Mouse (Mus musculus): ENCODE measurements at regions not wholly inside any gene's neighbourhood (a gene's known extent, or its start where the extent isn't known, plus 50 kb on each side); places are given as distances from the start of the nearest gene placed in this dataset.

DNA sequence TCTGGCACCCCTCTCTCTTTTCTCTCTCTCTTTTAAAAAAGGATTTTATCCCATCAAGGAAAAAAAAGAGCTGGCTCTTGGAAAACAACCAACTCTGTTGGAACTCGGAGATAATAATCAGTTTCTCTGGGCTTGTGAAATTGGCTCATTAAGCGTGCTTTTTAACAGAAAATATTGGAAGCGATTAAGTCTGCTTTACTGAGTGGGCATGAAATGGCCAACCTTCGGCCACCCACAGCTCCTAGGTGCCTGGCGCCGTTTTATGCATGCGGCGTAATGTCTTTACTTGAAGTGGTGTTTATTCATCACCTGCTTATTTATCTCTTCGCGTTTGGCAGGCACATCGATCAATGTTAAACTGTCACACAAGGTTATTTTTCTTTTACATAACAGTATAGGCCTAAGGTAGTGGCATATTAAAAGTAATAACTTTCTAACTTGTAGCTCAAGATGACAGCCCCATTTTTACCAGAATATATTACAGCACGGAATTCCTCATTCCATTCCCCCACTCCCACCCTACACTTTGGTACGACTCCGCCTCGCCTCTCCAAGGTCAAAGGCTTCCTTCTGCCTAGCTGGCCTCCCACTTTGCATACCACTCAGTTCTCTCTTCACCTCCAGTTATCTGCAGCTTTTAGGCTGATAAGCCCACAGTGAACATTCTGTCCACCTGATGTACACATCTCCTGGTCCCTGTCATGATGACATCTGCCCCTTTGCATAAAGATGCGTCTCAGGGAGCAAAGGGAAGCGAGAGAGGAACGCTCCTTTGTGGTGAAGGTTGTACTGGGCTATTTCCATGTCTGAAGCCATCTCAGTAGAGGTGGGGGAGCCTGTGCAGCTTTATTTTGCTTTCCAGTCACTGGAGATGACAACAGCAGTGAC is 368.5 kb upstream of the Vrk2 start:
- TF ChIP-seq POU5F1 (IDR thresholded peaks at IDR 0.05; ENCODE audit: borderline replicate concordance, low read length): no peak
- TF ChIP-seq NANOG (IDR thresholded peaks at IDR 0.05; ENCODE audit: borderline replicate concordance, low read length): no peak
- TF ChIP-seq CTCF (conservative IDR thresholded peaks at IDR 0.05; ENCODE audit: low read length): no peak
- no peaks in the 10 kb centered on the region for H3K36me3 ChIP-seq (ENCODE audit: insufficient read depth, low read length)
- H3K4me1 ChIP-seq (replicated peaks; ENCODE audit: low read depth, low read length): peaks cover 14% of the 10 kb centered on the region
- H3K4me3 ChIP-seq (replicated peaks; ENCODE audit: low read length): no peak overlapping the region
- H3K9me3 ChIP-seq (ENCODE audit: low read length): no peaks in the 10 kb centered on the region
- no peaks in the 10 kb centered on the region for H3K27me3 ChIP-seq (ENCODE audit: insufficient read depth, low read length)

DNA sequence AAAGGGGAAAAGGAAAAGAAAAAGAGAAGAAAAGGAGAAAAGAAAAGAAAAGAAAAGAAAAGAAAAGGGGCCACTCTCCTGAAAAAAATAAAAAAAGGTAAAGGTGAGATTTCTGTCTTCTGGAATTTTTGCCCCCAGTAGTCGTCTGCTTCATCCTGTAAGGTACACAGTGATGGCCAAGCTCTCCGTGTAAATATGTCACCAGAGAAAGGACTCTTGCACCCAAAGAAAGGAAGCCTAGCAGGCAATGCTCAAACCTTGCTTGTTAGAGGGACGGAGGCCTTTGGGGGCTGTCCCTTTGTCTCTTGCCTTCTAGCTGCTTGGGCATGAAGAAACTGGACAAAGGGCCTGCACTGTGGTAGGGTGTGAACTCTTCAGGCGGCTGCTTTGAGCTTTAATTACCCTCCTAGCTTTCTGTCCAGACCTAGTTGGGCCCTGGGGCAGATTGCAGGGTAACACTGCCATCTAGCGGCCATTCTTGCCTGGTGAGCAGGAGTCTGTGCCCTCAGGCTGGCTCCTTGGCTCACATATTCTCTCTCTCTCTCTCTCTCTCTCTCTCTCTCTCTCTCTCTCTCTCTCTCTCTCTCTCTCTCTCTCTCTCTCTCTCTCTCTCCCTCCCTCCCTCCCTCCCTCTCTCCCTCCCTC is 367.7 kb upstream of the Vrk2 start:
- H3K9me3 ChIP-seq (ENCODE audit: low read length): no peaks in the 10 kb centered on the region
- no peaks in the 10 kb centered on the region for H3K36me3 ChIP-seq (ENCODE audit: insufficient read depth, low read length)
- no peaks in the 10 kb centered on the region for H3K27me3 ChIP-seq (ENCODE audit: insufficient read depth, low read length)
- peaks cover 14% of the 10 kb centered on the region for H3K4me1 ChIP-seq (replicated peaks; ENCODE audit: low read depth, low read length)
- TF ChIP-seq CTCF (conservative IDR thresholded peaks at IDR 0.05; ENCODE audit: low read length) (peak; percentile 35), NANOG (IDR thresholded peaks at IDR 0.05; ENCODE audit: borderline replicate concordance, low read length) (no peak)
- no peak overlapping the region for H3K4me3 ChIP-seq (replicated peaks; ENCODE audit: low read length)

DNA sequence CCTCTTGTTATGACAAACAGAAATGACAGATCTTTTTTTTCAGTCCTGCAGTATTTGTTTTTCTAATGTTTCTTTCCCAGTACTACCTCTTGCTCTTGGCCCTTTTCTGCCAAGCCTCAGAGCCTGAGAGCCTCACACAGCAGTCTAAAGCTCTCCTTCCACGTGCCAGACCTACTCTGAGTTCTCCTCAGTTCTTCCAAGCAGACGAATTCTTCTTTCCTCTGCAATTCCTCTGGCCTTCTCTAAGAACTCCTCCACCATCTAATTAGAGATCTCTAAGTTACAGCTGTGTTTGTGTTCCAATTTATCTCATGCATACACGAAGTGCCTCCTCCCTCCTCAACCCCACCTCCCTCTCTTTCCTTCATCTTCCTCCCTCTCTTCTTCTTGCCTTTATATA is 362.4 kb upstream of the Vrk2 start:
- Histone ChIP-seq H3K36me3 (ENCODE audit: insufficient read depth, low read length) (no peaks in the 10 kb centered on the region), H3K9me3 (ENCODE audit: low read length) (no peaks in the 10 kb centered on the region), H3K4me3 (replicated peaks; ENCODE audit: low read length) (no peak overlapping the region), H3K27me3 (ENCODE audit: insufficient read depth, low read length) (no peaks in the 10 kb centered on the region), H3K4me1 (replicated peaks; ENCODE audit: low read depth, low read length) (no peaks in the 10 kb centered on the region)
- TF ChIP-seq NANOG (IDR thresholded peaks at IDR 0.05; ENCODE audit: borderline replicate concordance, low read length) (no peak), CTCF (conservative IDR thresholded peaks at IDR 0.05; ENCODE audit: low read length) (no peak), POU5F1 (IDR thresholded peaks at IDR 0.05; ENCODE audit: borderline replicate concordance, low read length) (no peak)

DNA sequence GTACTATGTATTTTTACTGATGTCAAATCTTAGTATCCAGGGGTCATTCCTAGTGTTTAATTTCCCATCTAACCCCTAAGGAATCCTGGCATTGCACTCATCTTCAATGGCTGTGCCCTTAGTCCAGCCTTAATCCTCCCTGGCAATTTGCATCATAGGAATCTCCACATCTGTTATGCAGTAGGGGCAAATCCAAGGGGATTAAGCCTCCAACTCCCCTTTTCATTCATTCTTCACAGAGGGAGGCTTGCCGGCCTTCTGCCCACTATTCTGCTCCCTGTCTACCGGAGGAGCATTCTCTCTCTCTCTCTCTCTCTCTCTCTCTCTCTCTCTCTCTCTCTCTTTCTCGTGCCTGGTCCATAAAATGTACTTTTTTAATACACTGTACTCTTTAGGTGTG is 338.0 kb upstream of the Vrk2 start:
- no peaks in the 10 kb centered on the region for H3K9me3 ChIP-seq (ENCODE audit: low read length)
- no peaks in the 10 kb centered on the region for H3K36me3 ChIP-seq (ENCODE audit: insufficient read depth, low read length)
- TF ChIP-seq CTCF (conservative IDR thresholded peaks at IDR 0.05; ENCODE audit: low read length): no peak
- no peak for TF ChIP-seq POU5F1 (IDR thresholded peaks at IDR 0.05; ENCODE audit: borderline replicate concordance, low read length)
- TF ChIP-seq NANOG (IDR thresholded peaks at IDR 0.05; ENCODE audit: borderline replicate concordance, low read length): no peak
- H3K27me3 ChIP-seq (ENCODE audit: insufficient read depth, low read length): 0 out of 2 replicates have a peak, but pooled peaks cover under 1% of the 10 kb centered on the region
- no peaks in the 10 kb centered on the region for H3K4me1 ChIP-seq (replicated peaks; ENCODE audit: low read depth, low read length)
- H3K4me3 ChIP-seq (replicated peaks; ENCODE audit: low read length): no peak overlapping the region

DNA sequence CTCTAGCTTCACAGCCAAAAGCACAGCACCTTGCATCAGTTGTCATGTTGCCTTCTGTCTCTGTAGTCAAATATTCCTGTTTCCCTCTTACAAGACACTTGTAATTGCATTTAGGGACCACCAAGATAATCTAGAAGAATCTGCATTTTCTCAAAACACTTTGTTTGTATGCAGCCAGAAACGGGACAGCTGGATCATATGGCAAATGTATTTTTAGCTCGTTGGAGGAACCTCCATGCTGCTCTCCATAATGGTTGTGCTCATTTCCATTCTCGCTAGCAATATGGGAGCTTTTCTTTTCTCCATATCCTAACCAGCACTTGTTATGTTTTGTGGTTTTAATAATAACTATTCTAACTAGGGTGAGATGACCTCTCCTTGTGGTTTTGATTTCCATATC is 313.3 kb upstream of the Vrk2 start:
- H3K36me3 ChIP-seq (ENCODE audit: insufficient read depth, low read length): no peaks in the 10 kb centered on the region
- TF ChIP-seq POU5F1 (IDR thresholded peaks at IDR 0.05; ENCODE audit: borderline replicate concordance, low read length): no peak
- TF ChIP-seq CTCF (conservative IDR thresholded peaks at IDR 0.05; ENCODE audit: low read length): no peak
- no peak for TF ChIP-seq NANOG (IDR thresholded peaks at IDR 0.05; ENCODE audit: borderline replicate concordance, low read length)
- H3K4me1 ChIP-seq (replicated peaks; ENCODE audit: low read depth, low read length): no peaks in the 10 kb centered on the region

DNA sequence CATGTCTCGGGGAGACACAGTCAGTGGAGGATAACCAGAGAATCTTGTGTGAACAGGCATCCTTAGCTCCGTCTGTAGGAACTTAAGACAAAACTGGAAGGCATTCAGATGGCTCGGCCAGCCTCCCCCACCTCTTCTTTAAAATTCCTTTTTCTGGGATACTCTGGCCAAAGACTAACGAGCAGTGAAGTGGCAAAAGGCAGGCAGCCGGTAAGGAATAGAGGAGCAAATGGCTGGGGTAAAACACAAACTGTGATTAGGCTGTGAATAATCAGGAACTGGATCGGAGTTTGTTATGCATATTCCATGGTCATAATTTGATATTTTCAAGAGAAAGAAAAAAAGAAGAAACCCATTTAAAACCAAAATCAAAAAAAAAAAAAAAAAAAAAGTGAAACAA is 287.8 kb upstream of the Vrk2 start:
- no peak for TF ChIP-seq NANOG (IDR thresholded peaks at IDR 0.05; ENCODE audit: borderline replicate concordance, low read length)
- TF ChIP-seq POU5F1 (IDR thresholded peaks at IDR 0.05; ENCODE audit: borderline replicate concordance, low read length): no peak
- no peak for TF ChIP-seq CTCF (conservative IDR thresholded peaks at IDR 0.05; ENCODE audit: low read length)
- Histone ChIP-seq H3K36me3 (ENCODE audit: insufficient read depth, low read length) (no peaks in the 10 kb centered on the region), H3K27me3 (ENCODE audit: insufficient read depth, low read length) (no peaks in the 10 kb centered on the region), H3K4me1 (replicated peaks; ENCODE audit: low read depth, low read length) (no peaks in the 10 kb centered on the region), H3K9me3 (ENCODE audit: low read length) (no peaks in the 10 kb centered on the region), H3K4me3 (replicated peaks; ENCODE audit: low read length) (no peak overlapping the region)

More for the DNA sequence above, 313.3 kb upstream of the Vrk2 start:
- Histone ChIP-seq H3K9me3 (ENCODE audit: low read length) (no peaks in the 10 kb centered on the region; the same call in 1 of the 2 replicates), H3K4me3 (replicated peaks; ENCODE audit: low read length) (no peak overlapping the region), H3K27me3 (ENCODE audit: insufficient read depth, low read length) (no peaks in the 10 kb centered on the region)

All from E14TG2a.4 (cell line).